Mouse (Mus musculus) inflammation-experienced regulatory T-cells, adult 6 months (primary cell): ENCODE results near the gene Dohh. TPM values are rescaled to one million over a fixed set of nuclear protein-coding genes. Genes with fewer than 3 reads are reported as not detected.

Experiments
- ATAC-seq: one replicate; pipeline ENCODE4 v1.8.0; 2017
- polyA plus RNA-seq, 3 experiments: library from polyadenylated mRNA; unstranded; fragments of 100-300 nt; shearing (Covaris generic); gene quantifications; one replicate each; pipeline ENCODE4 v1.2.1; 2017

Dohh gene
- polyA plus RNA-seq, 3 experiments from 2014 or later: 9.2 to 17.9 (median 10.9) TPM

GRCm38 (mm10) chr10:81405588-81406201 lies 21.5 kb downstream of the Dohh start:
- ATAC-seq: no peak

GRCm38 (mm10) chr10:81406504-81407440 lies 22.5 kb downstream of the Dohh start:
- no peak for ATAC-seq

- peak; percentile 86 for ATAC-seq
Measured at GRCm38 (mm10) chr10:81407539-81408423, 23.6 kb downstream of the Dohh start.

- no peak for ATAC-seq
Measured at GRCm38 (mm10) chr10:81408424-81408729, 24.1 kb downstream of the Dohh start.

GRCm38 (mm10) chr10:81408871-81409291 lies 24.7 kb downstream of the Dohh start:
- ATAC-seq: peak; percentile 32

GRCm38 (mm10) chr10:81409330-81409729 lies 25.1 kb downstream of the Dohh start:
- no peak for ATAC-seq

GRCm38 (mm10) chr10:81410350-81410749 lies 26.1 kb downstream of the Dohh start:
- ATAC-seq: no peak

GRCm38 (mm10) chr10:81410981-81411380 lies 26.8 kb downstream of the Dohh start:
- ATAC-seq: no peak

GRCm38 (mm10) chr10:81411471-81412400 lies 27.5 kb downstream of the Dohh start:
- no peak for ATAC-seq

- no peak for ATAC-seq
Measured at GRCm38 (mm10) chr10:81412586-81413309, 28.5 kb downstream of the Dohh start.

GRCm38 (mm10) chr10:81413310-81414261 lies 29.4 kb downstream of the Dohh start:
- no peak for ATAC-seq

- ATAC-seq: no peak
Measured at GRCm38 (mm10) chr10:81414682-81415081, 30.5 kb downstream of the Dohh start.

GRCm38 (mm10) chr10:81415146-81415545 lies 30.9 kb downstream of the Dohh start:
- ATAC-seq: no peak

- ATAC-seq: no peak
Measured at GRCm38 (mm10) chr10:81415549-81416310, 31.5 kb downstream of the Dohh start.

GRCm38 (mm10) chr10:81416581-81417226 lies 32.5 kb downstream of the Dohh start:
- no peak for ATAC-seq

GRCm38 (mm10) chr10:81417227-81418215 lies 33.3 kb downstream of the Dohh start:
- ATAC-seq: no peak
